Mouse (Mus musculus) kidney, adult 2 months (tissue): ENCODE measurements around the gene Akap14.

ENCODE experiments used
- CTCF ChIP-seq: fragments of 200-500 bp; conservative IDR thresholded peaks from 2 replicates; pipeline ENCODE4 v1.5.1; 2011; ENCODE audit warnings: low read depth, mild to moderate bottlenecking, control low read depth, low read length, moderate library complexity, mixed read lengths; ENCODE audit not compliant: insufficient read depth, insufficient read length
- POLR2A ChIP-seq: fragments of 200-500 bp; IDR thresholded peaks from one replicate; pipeline ENCODE4 v1.6.1; 2011; ENCODE audit warnings: low read depth, low read length, control low read depth

DNA sequence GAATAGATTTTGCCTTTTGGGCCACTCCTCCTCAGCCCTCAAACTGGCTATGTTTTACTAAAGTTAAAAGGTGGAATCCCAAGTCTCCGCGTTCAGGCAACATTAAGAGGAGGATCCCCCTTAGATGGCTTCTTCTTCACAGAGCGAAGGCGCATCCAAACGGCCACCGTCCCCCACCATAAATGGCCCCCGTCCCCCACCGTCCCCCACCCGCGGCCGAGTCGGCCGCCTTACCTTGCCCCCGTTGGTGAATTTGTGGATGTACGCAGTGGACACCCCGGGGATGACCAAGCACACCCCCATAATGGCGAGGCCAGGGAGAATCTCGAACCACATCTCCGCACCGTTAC, 22.1 kb upstream of the Akap14 start:
- TF ChIP-seq CTCF = no peak
- no peak for TF ChIP-seq POLR2A
